Mouse (Mus musculus) spleen, adult 18-20 months (tissue): Measurements from ENCODE around the gene Sertad2.

Source experiments
- DNase-seq, 2 experiments: peaks; one replicate each; pipeline ENCODE4 v3.0.0; 2022; ENCODE audit warnings: mixed read lengths in 2 of 2

The Sertad2 gene

DNA sequence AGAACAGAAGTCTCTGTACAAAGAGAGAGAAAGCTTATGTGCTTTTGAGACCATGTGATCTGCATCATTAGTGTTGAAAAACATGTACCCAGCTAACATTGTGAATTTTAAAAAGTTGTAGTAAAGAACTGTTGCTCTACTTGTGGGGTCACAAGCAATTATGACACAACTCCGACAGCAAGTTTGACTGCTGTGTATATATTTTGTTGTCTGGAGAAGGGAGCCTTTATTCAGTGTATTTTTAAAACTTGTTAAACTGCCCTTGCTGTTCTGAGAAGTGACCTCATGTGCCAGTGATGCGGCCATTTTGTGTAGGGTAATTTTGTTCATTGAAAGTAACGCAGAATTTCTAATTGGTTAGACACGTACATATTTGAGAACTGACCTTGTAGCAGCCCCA lies 61.1 kb downstream of the Sertad2 start:
- no peak for DNase-seq

DNA sequence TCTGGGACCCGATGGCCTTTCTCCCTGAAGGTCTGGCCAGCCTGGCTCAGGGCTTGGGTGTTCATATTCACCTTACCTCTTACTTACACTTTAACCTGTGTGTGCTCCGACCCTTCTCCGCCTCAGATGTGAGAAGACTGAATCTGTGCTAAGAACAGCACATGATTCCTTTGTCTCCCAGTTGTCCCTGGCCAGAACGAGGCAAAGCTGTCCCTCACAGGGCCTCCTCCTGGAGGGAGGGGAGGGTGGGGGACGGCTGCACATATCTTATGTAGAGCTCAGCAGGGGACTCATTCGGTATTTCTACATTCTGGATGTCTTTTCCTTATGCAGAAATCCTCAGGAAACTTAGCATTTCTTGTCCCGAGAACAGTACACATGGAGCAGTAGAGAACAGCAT lies 62.6 kb downstream of the Sertad2 start:
- no peak for DNase-seq

DNA sequence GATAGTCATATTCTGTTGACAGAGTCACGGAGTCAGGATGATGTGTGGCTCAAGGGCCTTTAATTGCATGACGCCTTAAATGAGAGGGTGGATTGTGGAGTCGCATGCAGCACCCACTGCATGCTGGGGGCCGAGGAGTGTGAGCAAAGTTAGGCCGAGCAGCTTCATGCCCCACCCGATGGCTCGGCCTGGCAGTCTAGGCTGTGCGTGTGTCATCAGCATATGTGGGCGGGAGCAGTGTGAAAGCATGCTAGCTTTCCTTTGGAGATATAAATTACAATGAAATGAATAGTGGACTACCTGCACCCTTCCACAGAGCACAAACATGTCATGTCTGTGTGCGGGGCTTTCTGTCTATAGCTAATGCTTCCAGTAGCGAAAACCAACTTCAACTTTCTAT lies 65.4 kb downstream of the Sertad2 start:
- DNase-seq = no peak

DNA sequence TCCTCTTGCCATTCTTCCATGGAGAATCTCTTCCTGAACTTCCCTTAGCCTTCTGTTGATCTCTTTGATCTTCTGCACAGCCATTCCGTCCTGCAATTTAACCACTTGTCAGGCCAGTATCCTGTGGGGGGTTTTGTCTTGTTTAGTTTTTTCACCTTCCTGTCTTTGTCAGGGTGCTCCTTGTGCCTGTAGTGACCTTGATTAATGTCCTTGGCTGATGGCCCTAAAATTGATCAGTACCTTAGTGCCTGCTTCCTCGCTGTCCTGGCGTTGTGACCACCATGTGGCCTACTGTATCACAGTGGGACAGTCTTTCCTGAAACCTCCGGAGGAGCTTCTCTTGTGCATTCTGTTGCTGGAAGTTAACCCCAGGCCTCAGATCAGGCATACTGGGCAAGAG lies 70.2 kb downstream of the Sertad2 start:
- no peak for DNase-seq

DNA sequence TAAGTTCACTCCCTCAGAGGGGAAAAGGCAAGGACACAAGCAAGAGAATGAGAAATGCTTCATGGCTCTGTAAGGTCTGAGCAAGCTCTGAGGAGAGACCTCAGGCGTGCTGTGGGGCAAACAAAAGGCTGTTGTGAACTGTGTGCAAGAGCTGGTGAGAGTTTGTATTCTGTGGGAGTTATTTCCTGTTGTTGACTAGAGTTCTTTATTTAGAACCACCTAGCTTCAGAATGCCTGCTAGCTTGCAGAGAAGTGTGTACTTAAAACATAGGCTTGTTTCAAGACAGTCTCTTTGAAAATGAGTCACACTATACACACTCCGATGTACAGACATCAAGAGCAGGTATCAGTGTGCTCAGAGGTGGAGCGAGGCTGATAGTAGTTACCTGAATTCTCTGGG lies 73.0 kb downstream of the Sertad2 start:
- DNase-seq = no peak

DNA sequence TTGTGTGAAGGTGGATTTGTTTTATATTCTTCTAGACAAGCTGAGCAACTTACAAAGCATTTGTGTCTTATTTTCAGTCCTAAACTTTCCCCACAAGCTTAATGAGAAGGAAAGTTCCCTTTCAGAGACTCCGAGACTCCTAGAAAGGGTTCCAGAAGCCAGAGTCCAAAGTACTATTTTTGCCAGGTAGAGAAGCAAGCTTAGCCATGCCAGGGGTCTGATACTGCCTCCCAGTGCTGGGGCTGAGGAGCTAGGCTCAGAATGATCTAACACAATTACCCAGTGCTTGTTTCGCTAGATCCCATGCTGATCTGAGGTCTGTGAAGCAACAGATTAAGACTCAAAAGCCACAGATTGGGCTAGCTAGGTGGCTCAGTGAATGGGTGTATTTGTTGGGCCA lies 84.1 kb downstream of the Sertad2 start:
- no peak for DNase-seq

DNA sequence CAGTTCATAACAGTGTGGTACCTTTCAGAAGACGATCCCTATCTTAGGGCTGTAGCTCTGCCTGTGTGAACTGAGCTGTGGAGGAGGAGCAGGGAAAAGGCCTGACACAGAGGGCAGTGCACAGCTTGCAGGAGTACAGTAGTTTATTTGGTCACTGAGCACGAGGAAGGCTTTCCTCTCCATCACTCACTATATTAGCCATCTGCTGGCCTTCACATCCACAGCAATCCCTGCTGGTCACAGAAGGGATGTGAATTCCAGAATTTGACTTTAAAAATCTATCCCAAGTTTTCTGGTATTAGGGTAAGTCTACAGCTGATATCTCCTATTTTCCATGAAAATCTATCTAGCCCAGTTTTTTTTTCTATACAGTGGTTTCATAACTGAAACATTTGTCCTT lies 85.2 kb downstream of the Sertad2 start:
- DNase-seq = no peak

DNA sequence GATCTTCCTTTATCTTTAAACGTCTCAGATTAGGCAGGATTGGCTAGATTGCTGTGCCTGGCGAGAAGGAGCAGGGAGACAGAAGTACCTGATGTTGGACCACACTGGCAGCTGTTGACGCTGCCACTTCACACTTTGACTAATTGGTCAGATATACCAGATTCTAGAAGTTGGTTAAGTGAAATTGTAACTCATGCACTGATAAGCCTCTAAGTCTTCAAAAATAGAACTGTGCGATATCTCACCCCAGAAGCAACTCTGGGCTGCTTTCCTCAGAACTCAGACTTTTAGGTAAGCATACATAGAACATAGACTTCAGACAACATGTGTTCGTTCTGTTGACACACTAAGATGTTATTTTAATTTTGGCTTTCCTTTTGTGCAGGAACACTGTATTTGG lies 86.6 kb downstream of the Sertad2 start:
- no peak for DNase-seq

DNA sequence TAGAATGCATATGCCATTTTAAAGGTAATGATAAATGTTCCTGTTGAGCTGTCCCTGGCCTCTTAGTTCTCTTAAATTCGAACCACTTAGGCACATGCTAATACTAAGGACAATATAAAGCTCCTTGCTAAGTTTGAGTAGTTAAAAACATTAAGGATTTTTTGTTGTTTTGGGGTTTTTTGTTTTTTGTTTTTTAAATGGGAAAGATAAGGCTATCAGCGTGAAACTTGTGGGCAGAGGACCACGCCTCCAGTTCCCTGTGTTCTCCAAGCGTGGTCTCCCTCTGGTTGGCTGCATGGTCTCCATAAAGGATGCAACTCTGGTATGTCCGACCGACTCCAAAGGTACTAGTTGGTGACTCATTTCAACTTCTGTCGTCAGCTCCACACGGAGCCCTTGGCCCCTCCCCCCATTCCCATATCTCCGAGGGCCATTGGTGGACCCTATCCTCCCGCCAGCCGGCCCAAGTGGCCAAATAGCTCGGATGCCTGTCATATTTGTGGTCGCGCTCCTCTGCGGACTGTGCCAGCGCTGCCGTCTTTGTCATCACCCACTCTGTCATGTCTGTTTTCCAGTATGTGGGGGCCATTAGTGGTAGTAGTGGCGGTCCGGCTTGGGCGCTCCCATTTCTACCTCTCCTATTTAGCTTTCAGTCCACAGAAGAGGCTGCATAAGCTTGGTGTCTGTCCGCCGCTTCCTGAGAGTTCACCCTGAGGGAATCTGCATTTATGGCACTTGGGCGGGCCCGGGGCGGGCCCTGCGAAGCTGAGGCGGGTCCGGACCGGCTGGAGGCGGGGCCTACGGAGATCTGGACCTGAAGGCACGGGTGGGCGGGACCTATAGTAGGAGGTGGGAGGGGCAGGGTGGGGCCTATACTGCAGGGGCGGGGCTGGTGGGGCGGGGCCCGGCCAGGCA lies 88.2 kb downstream of the Sertad2 start:
- peak; percentile 96 to 97 for DNase-seq

DNA sequence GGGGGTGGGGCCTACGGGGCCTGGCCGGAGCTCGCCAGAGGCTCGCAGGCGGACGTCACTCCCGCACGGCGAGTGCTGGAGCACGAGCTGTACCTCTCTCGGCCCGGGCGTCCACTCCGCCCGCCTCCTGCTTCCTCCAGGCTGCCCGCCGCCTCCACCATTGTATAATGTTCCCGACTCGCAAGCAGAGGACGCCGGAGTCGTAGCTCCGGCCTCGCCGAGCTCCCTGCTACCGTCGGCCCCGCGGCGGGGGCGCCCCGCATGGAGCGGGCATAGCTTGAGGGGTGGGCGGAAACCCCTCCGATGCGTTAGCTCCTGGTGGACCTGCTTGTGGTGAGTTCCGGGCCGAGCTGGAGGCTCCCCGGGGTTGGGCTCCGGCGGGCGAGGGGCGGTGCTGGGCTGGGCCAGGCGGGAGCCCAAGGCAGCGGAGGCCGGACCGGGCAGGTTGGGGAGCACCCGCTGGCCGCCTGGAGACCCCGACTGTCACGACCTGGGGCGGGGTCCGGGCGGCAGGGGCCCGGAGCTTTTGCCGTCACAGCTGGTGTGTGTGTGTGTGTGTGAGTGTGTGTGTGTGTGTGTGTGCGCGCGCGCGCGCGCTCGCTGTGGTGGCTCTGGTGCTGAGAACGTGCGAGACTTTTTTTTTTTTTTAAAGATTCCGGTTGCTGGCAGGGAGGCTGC lies 89.0 kb downstream of the Sertad2 start:
- peak; percentile 68 to 73 for DNase-seq

DNA sequence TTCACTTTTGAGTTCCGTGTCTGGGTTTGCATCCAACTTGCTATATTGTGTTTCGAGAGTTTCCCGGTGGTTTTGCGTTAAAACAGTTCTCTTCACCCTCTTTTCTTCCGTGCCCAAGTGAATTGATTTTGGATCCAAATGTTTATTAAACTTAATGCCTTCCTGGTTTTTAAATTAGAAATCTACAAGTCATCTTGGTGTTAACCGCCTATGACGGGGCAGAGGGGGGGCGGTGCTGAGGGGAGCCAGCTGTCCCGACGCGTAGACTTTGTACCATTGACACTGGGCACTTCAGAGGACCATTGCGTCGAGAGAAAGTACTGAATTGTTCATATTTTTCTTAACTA lies 89.5 kb downstream of the Sertad2 start:
- DNase-seq = peak; percentile 33 to 56

DNA sequence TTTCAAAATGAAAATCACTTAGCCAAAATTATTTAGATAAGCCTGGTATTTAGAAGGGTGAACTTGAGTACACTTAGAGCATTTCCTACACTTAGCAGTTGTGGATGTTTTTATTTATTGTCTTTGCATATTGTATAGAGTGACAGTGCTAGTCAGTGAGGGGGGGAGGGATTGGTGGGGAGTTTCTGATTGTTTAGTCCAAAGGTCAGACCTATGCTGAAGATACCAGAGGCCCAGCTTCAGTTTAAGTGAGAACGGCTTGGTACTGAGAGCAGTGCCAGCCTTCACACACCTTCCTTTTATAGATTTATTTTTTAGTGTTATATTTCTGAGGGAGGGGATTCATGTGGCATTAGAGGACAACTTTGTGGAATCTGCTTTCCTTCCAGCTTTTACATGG lies 91.5 kb downstream of the Sertad2 start:
- no peak for DNase-seq

DNA sequence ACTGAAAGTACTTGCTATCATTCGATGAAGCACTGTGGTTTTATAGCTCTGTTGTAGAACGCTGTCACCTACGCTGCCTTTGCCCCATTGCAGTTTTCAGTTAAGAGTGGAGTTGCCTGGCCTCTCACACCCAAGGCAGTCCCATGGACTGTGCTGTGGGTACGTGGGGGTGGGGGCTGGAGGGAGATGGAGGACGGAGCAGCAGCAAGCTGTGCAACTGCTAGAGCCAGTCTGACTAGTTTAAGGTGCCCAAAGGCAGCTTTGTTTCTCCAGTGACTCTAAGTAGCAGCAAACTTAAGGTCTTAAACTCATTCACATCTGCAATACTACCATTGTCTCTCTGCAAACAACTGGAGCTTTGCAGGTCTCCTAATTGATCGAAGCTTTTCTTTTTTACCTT lies 92.6 kb downstream of the Sertad2 start:
- DNase-seq = no peak

DNA sequence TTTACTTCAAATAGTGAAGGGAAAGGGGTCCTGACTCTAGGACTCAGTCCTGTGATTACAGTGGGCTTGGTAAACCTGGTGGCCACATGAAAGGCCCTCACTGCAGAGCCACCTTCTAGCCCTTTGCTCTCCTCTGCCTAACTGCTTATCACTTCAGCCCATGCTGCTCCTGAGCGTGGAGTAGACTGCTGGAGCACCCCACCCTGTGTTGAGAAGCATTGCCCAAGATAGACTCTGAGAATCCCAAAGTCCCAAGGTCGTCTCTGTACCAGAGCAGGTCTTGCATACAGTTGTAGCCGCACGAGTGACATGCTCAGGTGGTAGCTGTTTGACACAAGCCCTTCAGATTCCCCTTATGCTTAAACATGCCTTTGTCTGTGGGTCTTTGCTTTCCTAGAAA lies 93.1 kb downstream of the Sertad2 start:
- no peak for DNase-seq

DNA sequence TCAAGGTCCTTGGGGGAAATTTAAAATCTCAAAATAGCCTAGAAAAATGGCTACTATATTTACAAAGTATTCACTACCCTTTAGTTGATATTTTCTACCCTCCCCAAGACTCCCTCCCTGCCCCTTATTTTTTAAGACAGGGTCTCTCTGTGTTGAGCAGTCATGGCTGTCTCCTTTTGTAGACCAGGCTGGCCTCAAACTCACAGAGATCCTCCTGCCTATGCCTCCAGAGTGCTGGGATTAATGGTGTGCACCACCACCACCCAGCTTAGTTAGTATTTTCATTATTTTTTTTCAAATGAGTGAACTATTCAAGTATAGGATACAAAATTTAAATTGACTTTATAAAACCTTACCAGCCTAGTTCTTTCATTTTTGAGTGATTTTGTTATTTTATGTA lies 94.0 kb downstream of the Sertad2 start:
- DNase-seq = no peak

DNA sequence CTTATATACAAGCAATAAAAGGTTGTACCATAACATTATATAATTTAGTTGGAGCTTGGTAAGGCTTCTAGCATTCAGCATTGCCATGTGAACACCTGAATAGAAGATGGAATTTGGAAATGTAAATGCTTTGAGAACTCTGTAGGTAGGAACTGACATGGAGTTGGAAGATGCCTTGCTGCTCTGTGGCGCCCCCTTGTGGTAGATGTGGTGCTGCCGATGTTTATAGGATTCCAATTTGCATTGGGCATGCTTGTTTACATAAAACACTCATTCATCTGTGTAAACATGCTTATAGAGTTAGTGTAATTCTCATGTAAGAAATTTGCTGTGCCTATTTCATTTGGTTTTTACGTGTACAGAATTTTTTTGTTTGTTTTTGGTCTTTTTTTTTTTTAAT lies 95.8 kb downstream of the Sertad2 start:
- DNase-seq = peak; percentile 48 to 79

DNA sequence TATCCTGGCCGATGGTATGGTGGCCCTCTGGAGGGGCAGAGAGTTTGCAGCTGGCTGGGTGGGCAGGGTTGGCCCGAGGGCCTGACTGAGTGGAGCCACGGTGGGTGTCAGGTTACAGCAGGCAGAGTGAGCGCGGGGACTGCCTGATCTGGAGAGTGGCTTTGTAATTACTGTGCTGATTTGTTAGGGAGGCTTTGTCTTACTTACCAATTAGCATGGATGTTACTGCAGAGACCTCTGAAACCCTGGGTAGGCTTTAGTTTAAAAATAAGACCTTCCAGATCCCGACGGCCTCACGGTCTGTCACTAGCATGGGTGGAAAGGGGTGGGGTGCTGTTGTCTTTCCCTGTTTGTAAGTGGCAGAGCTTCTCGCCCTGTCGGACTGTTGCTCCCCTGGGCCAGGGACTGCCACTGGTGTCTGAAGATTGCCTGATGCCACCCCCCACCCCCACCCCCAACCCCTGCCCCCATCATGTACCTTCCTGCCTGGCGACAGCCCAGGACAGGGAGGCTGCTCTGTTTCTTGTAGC lies 96.9 kb downstream of the Sertad2 start:
- DNase-seq = no peak

DNA sequence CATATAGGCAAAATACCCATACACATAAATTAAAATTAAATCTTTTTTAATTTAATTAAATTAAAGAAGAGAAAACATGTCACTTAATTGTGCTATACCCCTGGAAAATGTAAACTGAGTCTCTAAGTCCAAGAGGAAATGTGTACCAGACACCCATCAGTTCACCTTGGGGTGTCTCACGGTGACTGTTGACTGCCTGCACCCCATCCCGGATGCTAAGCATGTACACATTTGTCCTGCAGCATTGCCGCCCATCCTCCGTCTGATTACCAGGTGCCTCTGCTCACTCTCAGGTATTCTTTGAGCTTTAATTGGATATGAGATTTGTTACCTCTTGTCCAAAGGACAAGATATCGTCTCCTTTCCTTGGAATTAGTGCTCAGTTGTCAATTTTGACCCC lies 99.3 kb downstream of the Sertad2 start:
- no peak for DNase-seq

DNA sequence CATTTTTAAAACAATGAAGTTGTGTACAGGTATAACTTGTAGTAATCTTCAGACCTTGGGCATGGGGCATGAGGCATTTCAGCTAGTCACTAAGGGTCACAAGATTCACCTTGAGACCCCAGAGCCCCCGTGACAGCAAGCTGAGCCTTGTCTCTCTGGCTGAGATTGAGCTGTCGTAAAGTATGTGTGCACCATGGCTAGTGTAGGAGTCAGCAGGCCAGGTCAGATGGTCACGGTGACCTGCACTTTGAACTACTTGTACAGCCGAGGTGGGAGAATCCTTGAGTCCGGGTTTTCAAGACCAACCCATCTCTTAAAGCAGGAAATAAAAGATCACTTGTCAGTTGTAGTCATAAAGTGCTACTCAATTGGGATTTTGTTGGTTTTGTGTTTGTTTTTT lies 100.1 kb downstream of the Sertad2 start:
- no peak for DNase-seq

DNA sequence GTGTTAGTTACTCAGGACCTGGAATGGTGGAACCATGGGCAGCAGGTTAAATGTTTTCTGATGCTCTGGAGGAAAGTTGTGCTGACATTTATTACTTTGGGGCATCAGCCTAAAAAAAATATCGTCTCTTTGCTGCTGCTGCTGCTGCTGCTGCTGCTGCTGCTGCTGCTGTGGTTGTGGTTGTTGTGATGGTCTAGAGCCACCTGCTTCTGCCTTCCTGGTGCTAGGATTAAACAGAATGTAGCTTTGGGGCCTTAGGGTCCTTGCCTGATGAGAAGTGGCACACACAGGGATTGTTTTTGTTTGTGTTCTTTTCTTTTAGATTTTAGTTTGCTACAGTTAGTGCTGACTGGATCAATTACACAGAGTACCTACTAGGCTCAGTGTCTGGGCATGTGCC lies 101.1 kb downstream of the Sertad2 start:
- no peak for DNase-seq

DNA sequence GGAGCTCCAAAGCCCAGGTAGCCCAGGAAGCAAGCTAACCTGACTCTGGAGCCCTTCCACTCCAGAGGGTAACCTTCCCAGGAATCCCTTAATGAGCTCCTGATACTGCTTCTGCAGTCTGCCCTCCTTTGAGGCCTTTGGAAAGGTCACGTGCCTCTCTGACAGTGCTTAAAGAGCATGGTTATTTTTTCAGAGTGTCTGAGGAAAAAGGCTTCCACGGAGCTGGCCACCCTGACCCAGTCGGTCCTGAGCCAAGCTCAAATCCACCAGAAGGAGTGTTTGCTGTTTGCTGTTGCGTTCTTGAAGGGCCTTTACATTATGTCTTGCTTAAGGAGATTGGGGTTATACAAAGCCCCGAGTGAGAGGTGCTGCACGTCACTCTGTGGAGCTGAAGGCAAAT lies 101.8 kb downstream of the Sertad2 start:
- DNase-seq = no peak

DNA sequence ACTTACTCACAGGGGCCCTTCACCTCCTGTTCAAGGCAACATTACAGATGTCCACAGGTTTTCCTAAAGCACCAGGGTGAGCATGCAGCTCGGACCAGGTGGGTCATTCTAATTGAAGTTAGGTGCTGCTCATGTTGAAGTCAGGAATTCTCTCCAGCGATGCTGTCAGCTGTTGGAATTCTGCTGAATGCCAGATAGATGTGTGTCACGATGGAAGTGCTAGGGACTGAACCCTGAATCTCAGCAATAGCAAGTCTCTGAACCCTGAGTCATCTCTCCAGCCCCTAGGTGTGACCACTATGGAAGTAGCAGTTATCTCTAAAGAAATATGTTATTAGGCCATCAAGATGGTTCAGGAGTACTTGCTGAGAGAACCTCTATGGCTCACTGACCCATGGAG lies 102.5 kb downstream of the Sertad2 start:
- DNase-seq = no peak

DNA sequence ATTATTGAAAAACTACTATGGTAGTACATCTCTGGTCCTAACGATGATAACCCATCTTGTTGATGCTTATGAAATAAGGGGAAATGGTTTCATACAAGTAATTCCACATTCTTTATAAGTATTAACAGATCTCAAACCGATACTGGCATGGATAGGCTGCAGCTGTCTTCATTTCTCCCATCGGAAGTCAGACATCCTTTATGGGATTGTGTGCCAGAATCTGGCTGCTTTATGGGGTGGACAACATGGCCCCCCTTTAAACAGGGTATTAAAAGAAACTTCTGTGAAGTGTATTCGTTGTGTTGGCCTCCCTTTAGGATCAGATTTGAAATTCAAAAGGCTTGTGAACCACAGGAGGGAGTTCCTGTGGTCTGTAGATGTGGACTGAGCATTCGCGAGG lies 103.1 kb downstream of the Sertad2 start:
- DNase-seq = no peak

DNA sequence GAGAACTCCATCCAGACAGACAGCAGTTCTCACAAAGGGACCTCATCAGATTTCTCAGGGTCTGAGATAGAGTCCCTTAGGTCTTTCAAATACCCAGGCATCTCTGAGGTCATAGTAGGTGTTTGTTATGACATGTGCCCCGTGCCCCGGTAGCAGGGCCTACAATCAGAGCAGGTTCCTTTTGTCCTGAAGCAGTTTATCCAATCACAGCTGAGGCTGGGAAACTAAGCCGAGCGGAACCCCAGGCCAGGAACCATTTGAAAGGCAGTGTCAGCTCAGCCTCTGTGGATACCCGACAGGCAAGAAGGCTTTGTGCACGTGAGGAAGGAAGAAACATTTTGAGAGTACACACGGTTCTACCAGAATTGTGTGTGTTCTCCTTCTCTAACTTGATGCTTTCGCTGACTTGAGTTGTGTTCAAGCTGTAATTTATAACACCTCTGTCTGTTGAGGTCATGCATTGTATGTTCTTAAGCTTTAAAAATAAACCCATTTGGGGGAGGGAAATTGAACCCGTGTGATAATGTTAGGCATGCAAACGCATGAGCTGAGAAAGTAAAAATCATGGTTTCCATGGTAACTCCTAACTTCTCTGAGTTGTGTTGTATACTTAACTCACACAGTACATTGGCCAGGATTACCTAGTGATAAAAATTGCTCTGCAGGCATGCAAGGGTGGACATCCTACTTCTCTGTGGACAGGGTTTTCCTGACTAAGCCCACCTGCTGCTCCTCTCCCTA lies 104.1 kb downstream of the Sertad2 start:
- no peak for DNase-seq
